In the genomic region with DNA sequence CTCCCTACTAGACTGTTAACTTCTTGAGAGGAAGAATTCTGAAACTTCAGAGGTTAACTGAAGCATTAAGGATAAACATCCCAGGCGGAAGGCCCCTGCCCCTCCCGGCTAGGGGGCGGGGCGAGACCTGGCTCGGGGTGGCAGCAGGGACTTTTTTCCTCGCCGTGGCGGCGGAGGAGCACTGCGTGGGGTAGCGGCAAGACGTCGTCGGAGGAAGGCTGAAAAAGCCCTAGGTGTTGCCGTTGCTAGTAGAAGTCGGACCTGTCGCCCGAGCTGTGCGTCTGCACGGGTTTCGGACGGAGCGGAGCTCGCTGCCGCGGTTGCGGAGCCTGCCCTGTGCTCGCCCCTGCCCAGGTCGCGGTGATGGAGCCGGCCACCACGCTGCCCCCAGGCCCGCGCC, we compare ENCODE assay signal across 8 mouse cellular contexts. TPM values are rescaled to one million over a fixed set of nuclear protein-coding genes. Genes with fewer than 3 reads are reported as not detected.
DNase-seq lines count a peak whose midpoint lies in the region.

TSS of gene Kdm5b (plus strand) at position 196 of the 400 bp plus-strand sequence.

- H3K27me3 ChIP-seq in megakaryocyte, embryonic 14.5 days (replicated peaks), result no peaks in the 10 kb centered on the region

- peak within 1 kb of the TSS; percentile 98 for H3K4me3 ChIP-seq in megakaryocyte, embryonic 14.5 days (replicated peaks)

- H3K4me1 ChIP-seq in megakaryocyte, embryonic 14.5 days, result peaks cover 46% of the 10 kb centered on the region

- no peaks in the 10 kb centered on the region for H3K36me3 ChIP-seq in megakaryocyte, embryonic 14.5 days (replicated peaks; ENCODE audit: low read length)

- H3K9me3 ChIP-seq in megakaryocyte, embryonic 14.5 days, result no peaks in the 10 kb centered on the region

- DNase-seq in ZHBTc4 (ENCODE audit: low read depth, low spot score), result peak; percentile 95
- DNase-seq in embryo, embryonic 10 days (ENCODE audit: low spot score), result peak; percentile 92
- DNase-seq in gastrocnemius, postnatal 10 days, result peak; percentile 83
- DNase-seq in hindlimb bud, embryonic 11.5 days (ENCODE audit: extremely low spot score, low read depth, low spot score), result peak; percentile 67
- DNase-seq in left cerebral cortex, adult 8-10 months (ENCODE audit: low spot score in 2 of 2), result peak; percentile 73 to 85
- peak; percentile 89 to 92 for DNase-seq in right cerebral cortex, postnatal 10 days (ENCODE audit: low spot score in 2 of 2)
- DNase-seq in urinary bladder, postnatal 25 days (ENCODE audit: low spot score), result peak; percentile 91

RNA-seq across cellular contexts. Expression of gene Kdm5b, which starts in this region (rescaled TPM):
- 10 to 100 TPM; 22.7 to 29.6 TPM for total RNA-seq in gastrocnemius, postnatal 10 days (2021)
- 10 to 100 TPM; 61.2 to 67.6 (median 63.5) TPM for total RNA-seq in left cerebral cortex, adult 8-10 months (2022)
- 0.63 and 1.8 TPM in 2 replicates for polyA plus RNA-seq in megakaryocyte, embryonic 14.5 days (2012; ENCODE audit: insufficient read depth, low replicate concordance)

Comparison
In these comparisons a context has a peak if more than half of its experiments do, and no peak if none do; other contexts are left out.
1. Peak in every context shown above with its lines: DNase-seq and H3K4me3 ChIP-seq.